Mouse (Mus musculus) layer of hippocampus, postnatal 25 days (tissue): ENCODE measurements around the gene Thoc5. TPM values are rescaled to one million over a fixed set of nuclear protein-coding genes. Genes with fewer than 3 reads are reported as not detected.
A peak's percentile ranks its signal among the peaks of the same experiment; 100 is the strongest.

Source experiments
- DNase-seq, 2 experiments: peaks; one replicate each; pipeline ENCODE4 v3.0.0; 2022; ENCODE audit warnings: mixed read lengths in 2 of 2, low spot score in 1 of 2; ENCODE audit errors: extremely low spot score in 1 of 2
- total RNA-seq, 2 experiments: library from RNA; stranded (reverse); gene quantifications; 2 replicates each; pipeline ENCODE4 v1.2.3; 2021

Gene Thoc5
- total RNA-seq, result 10 to 100 TPM; 36.2 to 38.9 TPM

GRCm38 (mm10) chr11:4894848-4895816 lies at the start of gene Thoc5:
Thoc5 (plus strand) TSS chr11:4895320.
- peak; percentile 71 to 72 for DNase-seq

- peak; percentile 17 to 23 for DNase-seq
Observed at GRCm38 (mm10) chr11:4848483-4849248, 46.5 kb upstream of the Thoc5 start.

DNA sequence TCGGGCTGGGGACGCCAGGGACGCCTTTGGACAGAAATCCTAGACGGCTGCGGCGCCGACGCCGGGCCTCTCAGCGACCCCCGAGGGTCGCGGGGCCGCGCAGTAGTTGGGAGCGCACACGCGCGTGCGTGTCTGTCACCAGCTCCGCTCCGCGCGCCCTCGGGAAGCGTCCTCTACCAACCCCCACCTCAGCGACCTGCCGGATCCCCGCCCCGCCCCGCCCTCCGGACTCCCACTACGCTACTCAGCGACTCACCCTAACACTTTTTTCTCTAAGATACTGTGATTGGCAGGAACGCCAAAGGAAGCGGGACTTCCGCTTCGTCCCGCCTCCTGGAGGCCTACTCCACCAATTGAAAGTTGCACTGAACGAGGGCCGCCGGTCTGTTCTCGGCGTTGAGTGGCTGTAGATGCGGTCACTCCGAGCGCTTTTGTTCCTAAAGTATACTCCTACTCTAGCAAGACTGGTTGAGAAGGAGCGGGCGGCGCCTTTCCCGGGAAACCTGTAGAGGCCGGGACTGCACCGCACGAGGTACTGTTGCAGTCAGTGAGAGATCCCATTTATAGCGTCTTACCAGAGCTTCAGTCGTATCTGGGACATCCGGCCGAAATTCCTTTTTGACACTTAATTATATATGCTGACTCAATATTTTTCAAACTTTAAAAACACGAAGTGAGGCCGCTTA lies 45.7 kb upstream of the Thoc5 start, which contains the start of gene Nf2:
TSS of gene Nf2 (minus strand) at position 279 of the 686 bp plus-strand sequence.
- DNase-seq, result peak; percentile 81 to 82

GRCm38 (mm10) chr11:4850404-4850803 lies 44.7 kb upstream of the Thoc5 start:
- no peak for DNase-seq

DNA sequence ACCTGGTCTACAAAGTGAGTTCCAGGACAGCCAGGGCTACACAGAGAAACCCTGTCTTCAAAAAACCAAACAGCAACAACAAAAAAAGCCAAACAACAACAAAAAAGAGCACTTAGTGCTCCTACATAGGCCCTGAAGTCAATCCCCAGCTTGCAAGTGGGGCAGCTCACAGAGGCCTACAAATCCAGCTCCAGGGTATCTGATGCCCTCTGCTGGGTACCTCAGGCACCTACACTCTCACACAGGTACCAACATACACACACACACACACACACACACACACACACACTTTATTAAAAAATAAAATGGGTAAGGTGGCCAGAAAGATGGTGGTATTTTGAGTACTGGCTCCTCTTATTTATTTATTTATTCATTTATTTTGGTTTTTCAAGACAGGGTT lies 42.1 kb upstream of the Thoc5 start:
- DNase-seq, result no peak

- DNase-seq, result no peak
Observed at GRCm38 (mm10) chr11:4854181-4854580, 40.9 kb upstream of the Thoc5 start.

DNA sequence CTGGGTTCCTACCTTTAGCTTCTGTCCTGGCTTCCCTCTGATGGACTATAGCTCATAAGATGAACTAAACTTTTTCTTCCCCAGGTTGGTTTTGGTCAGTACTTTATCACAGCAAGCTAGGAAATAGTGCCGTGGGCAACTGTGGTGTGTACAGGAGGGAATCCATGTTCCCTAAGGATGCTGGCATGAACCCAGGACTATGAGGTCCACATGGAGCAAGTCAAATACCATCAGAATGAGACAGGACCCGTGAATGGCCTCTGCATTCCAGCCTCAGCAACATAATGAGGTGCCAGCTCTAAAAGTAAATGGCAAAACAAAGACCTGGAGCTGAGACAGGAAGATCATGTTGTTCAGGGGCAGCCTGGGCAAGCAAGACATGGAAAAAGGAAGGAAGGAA lies 36.7 kb upstream of the Thoc5 start:
- no peak for DNase-seq

DNA sequence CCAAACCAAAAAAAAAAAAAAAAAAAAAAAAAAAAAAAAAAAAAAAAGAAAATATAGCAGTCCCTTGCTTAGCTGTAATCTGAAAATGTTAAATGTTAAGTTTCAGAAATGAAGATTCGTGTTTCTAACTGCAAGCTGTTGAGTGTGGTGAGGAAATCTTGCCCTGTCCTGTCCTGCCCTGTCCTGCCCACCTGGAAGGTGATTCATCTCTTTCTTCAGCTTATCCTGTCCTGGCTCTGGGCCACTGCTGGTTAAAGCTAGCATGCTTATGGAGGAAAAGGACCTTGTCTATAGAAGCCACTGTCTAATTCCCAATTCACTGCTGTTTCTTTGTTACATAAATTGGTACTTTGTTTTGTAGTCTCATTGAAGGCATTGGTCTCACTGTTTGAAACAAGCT lies 34.1 kb upstream of the Thoc5 start:
- DNase-seq, result no peak

GRCm38 (mm10) chr11:4861816-4862604 lies 33.1 kb upstream of the Thoc5 start:
- DNase-seq, result no peak

DNA sequence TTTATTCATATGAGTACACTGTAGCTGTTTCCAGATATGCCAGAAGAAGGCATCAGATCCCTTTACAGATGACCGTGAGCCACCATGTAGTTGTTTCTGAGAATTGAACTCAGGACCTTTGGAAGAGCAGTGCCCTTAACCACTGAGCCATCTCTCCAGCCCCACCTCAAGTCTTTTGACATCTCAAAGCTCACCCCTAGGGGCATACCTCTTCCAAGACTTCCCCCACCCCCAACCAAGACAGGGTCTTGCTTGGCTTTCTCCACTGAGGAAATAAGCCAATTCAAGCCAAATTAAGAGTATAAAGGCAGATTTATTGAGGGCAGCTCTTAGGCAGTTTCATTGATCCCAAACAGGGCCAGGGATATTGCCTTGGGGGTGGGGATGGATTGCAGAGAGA lies 32.4 kb upstream of the Thoc5 start:
- DNase-seq, result no peak

- DNase-seq, result peak; percentile 23 to 73
Observed at GRCm38 (mm10) chr11:4865645-4866251, 29.4 kb upstream of the Thoc5 start.

DNA sequence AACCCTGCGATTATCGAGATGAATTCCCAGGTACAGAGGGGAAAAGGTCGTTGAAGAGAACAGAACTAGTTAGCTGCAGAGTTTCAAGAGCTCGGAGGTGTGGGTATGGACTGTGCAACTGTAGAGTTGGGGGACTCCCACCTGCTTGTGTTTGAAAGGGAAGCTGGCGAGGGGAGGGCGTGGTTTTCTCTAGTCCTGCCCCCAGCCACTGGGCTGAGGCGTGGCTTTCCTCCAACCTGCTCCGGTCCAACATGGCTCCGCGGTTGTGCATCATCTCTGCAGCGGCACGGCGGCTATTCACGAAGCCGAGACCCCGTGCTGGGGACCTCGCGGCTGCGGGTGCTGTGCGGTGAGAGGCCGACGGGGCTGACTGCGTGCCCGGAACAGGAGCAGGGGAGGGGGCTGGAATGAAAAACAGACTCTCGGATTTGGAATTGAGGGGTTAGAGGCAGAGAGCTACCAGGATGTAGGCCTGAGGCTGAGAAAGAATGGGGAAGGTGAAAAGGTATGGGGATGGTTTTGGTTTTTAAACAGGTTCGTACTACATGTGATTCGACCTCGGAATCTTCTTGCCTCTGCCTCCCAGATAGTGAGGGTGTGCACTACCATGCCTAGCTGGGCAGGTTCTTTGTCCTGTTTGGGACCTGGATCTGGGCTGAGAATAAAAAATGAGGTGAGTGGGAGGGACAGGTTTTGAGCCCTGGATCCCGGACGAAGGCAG lies 21.2 kb upstream of the Thoc5 start, which contains the start of gene Nipsnap1:
TSS of gene Nipsnap1 (plus strand) at position 197 of the 721 bp plus-strand sequence.
- DNase-seq, result peak; percentile 65 to 72

DNA sequence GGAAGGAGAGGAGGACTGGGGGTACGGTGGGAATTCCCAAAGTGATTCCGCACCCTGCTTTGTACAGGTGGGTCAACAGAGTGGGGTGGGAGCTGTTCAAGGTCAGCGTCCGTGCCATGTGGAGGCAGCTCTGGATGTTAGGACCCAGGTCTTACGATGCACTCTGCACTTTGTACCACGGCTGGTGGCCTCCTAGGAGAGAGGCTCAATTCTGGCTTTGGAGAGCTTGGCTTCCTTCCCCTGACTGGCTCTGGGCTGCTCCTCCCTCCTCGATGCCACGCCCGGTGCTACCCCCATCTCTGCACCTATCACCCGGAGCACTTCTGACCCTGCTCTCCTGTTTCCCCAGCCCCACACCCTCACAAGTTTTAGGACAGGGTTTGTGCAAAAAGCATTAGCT lies 20.6 kb upstream of the Thoc5 start:
- no peak for DNase-seq

DNA sequence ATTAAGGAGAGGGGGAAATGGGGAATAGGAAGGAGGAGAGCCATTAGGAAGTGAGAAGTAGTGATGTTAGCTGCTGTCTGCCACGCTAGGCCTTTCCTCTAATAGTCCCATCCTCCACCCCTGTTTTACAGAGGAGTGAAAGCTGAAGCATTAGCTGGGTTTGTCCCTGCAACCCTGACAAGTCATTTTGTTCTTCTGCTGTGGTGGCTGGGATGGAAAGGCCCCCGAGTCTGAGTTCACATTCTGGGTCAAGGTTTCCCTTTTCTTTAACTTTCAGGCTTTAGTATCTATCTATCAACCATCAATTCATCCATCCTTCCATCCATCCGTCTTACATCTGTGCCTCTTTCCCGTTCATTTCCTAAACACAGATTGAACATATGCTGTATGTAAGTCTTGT lies 14.0 kb upstream of the Thoc5 start:
- DNase-seq, result no peak

GRCm38 (mm10) chr11:4882892-4883627 lies 12.1 kb upstream of the Thoc5 start:
- no peak for DNase-seq

- DNase-seq, result peak in 1 of 2 experiments; percentile 63
Observed at GRCm38 (mm10) chr11:4885385-4885903, 9.7 kb upstream of the Thoc5 start.

- DNase-seq, result no peak
Observed at GRCm38 (mm10) chr11:4886987-4887386, 8.1 kb upstream of the Thoc5 start.

DNA sequence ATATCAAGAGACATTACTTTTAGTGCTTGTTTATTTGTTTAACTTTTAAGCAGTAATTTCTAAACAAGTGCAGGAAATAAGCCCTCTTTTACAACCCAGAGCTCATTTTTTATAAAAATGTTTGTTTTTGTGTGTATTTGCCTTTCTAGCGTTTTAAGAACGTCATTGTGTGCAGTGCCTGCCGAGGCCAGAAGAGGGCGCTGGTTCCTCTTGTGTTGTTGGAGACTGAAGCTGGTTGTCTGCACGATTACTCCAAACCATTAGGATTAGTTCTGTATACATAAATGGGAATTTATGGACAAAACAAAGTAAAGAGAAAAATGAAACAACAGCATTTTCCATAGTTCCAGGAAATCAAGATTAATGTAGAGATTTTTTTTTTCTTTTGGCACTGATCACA lies 5.3 kb downstream of the Thoc5 start:
- DNase-seq, result no peak
